Mouse (Mus musculus): ENCODE results near the gene B3gnt2. TPM values are rescaled to one million over a fixed set of nuclear protein-coding genes. Genes with fewer than 3 reads are reported as not detected.

B3gnt2 gene
- polyA plus RNA-seq (2012; rRNA removed) = 2.6 and 4.8 TPM in 2 replicates

GRCm38 (mm10) chr11:22860335-22861227 lies at the start of gene B3gnt2:
TSS of gene B3gnt2 (minus strand) at chr11:22860961.

Other genes starting within 250 kb of the B3gnt2 start
- gene Zrsr1, start 111.0 kb upstream of the B3gnt2 start, polyA plus RNA-seq (2012; rRNA removed) = 11.3 and 17.6 TPM in 2 replicates
- 0.24 and 1.9 TPM in 2 replicates for gene Gm28048, start 121.1 kb upstream of the B3gnt2 start, polyA plus RNA-seq (2012; rRNA removed)
- 98.4 and 158 TPM in 2 replicates for gene Commd1, start 121.4 kb upstream of the B3gnt2 start, polyA plus RNA-seq (2012; rRNA removed)
- gene Cct4, start 129.6 kb upstream of the B3gnt2 start, polyA plus RNA-seq (2012; rRNA removed) = 240 and 274 TPM in 2 replicates
- gene Fam161a, start 146.6 kb upstream of the B3gnt2 start, polyA plus RNA-seq (2012; rRNA removed) = 4.0 and 6.7 TPM in 2 replicates

Data from central nervous system, embryonic 11.5 days (tissue).